Mouse (Mus musculus): ENCODE measurements at regions not wholly inside any gene's neighbourhood (a gene's known extent, or its start where the extent isn't known, plus 50 kb on each side); places are given as distances from the start of the nearest gene placed in this dataset.

GRCm38 (mm10) chr15:51574538-51575105 is 2310.1 kb upstream of the Gm7489 start:
- DNase-seq (no peak), ATAC-seq (no peak)
- Histone ChIP-seq H3K9me3 (ENCODE audit: low read length) (no peaks in the 10 kb centered on the region), H3K27ac (ENCODE audit: low read depth) (no peak overlapping the region), H3K27me3 (ENCODE audit: insufficient read depth, low read length) (no peaks in the 10 kb centered on the region), H3K36me3 (replicated peaks; ENCODE audit: insufficient read depth, low read length) (no peaks in the 10 kb centered on the region), H3K4me1 (ENCODE audit: insufficient read depth) (no peaks in the 10 kb centered on the region), H3K9ac (replicated peaks) (no peak overlapping the region), H3K4me3 (ENCODE audit: low read depth, low read length) (no peak overlapping the region), H3K4me2 (ENCODE audit: low read depth, low read length) (no peak overlapping the region)
- WGBS (ENCODE audit: insufficient replicate concordance): 48% methylated on average over 8 of the region's 8 CpGs
- no peak for TF ChIP-seq EP300 (IDR thresholded peaks at IDR 0.05; ENCODE audit: low read depth)
- no peak for TF ChIP-seq CTCF (IDR thresholded peaks at IDR 0.05; ENCODE audit: low read depth)

GRCm38 (mm10) chr15:51583636-51584035 is 2301.1 kb upstream of the Gm7489 start:
- Histone ChIP-seq H3K4me3 (ENCODE audit: low read depth, low read length) (no peak overlapping the region), H3K27me3 (ENCODE audit: insufficient read depth, low read length) (no peaks in the 10 kb centered on the region), H3K27ac (ENCODE audit: low read depth) (no peak overlapping the region), H3K4me1 (ENCODE audit: insufficient read depth) (no peaks in the 10 kb centered on the region), H3K9me3 (ENCODE audit: low read length) (no peaks in the 10 kb centered on the region), H3K36me3 (replicated peaks; ENCODE audit: insufficient read depth, low read length) (no peaks in the 10 kb centered on the region), H3K9ac (replicated peaks) (no peak overlapping the region), H3K4me2 (ENCODE audit: low read depth, low read length) (no peak overlapping the region)
- 71% methylated on average over 1 of the region's 1 CpGs for WGBS (ENCODE audit: insufficient replicate concordance)
- ATAC-seq: no peak
- TF ChIP-seq EP300 (IDR thresholded peaks at IDR 0.05; ENCODE audit: low read depth) (no peak), CTCF (IDR thresholded peaks at IDR 0.05; ENCODE audit: low read depth) (no peak)
- DNase-seq: no peak

GRCm38 (mm10) chr15:51586146-51586545 is 2298.6 kb upstream of the Gm7489 start:
- Histone ChIP-seq H3K4me1 (ENCODE audit: insufficient read depth) (no peaks in the 10 kb centered on the region), H3K27ac (ENCODE audit: low read depth) (no peak overlapping the region), H3K9me3 (ENCODE audit: low read length) (no peaks in the 10 kb centered on the region), H3K27me3 (ENCODE audit: insufficient read depth, low read length) (no peaks in the 10 kb centered on the region), H3K4me3 (ENCODE audit: low read depth, low read length) (no peak overlapping the region), H3K36me3 (replicated peaks; ENCODE audit: insufficient read depth, low read length) (no peaks in the 10 kb centered on the region), H3K4me2 (ENCODE audit: low read depth, low read length) (no peak overlapping the region), H3K9ac (replicated peaks) (no peak overlapping the region)
- no peak for ATAC-seq
- no peak for DNase-seq
- TF ChIP-seq CTCF (IDR thresholded peaks at IDR 0.05; ENCODE audit: low read depth): no peak
- no peak for TF ChIP-seq EP300 (IDR thresholded peaks at IDR 0.05; ENCODE audit: low read depth)
- 62% methylated on average over 5 of the region's 5 CpGs for WGBS (ENCODE audit: insufficient replicate concordance)

GRCm38 (mm10) chr15:51591406-51592068 is 2293.2 kb upstream of the Gm7489 start:
- DNase-seq (no peak), ATAC-seq (no peak)
- Histone ChIP-seq H3K36me3 (replicated peaks; ENCODE audit: insufficient read depth, low read length) (no peaks in the 10 kb centered on the region), H3K27ac (ENCODE audit: low read depth) (no peak overlapping the region), H3K4me1 (ENCODE audit: insufficient read depth) (no peaks in the 10 kb centered on the region), H3K4me2 (ENCODE audit: low read depth, low read length) (no peak overlapping the region; the same call in 1 of the 2 replicates), H3K4me3 (ENCODE audit: low read depth, low read length) (no peak overlapping the region), H3K9ac (replicated peaks) (no peak overlapping the region), H3K27me3 (ENCODE audit: insufficient read depth, low read length) (no peaks in the 10 kb centered on the region), H3K9me3 (ENCODE audit: low read length) (no peaks in the 10 kb centered on the region)
- no peak for TF ChIP-seq EP300 (IDR thresholded peaks at IDR 0.05; ENCODE audit: low read depth)
- no peak for TF ChIP-seq CTCF (IDR thresholded peaks at IDR 0.05; ENCODE audit: low read depth)
- WGBS (ENCODE audit: insufficient replicate concordance): 67% methylated on average over 17 of the region's 17 CpGs

- Histone ChIP-seq H3K4me3 (ENCODE audit: low read depth, low read length) (no peak overlapping the region), H3K27ac (ENCODE audit: low read depth) (no peak overlapping the region), H3K27me3 (ENCODE audit: insufficient read depth, low read length) (no peaks in the 10 kb centered on the region), H3K9me3 (ENCODE audit: low read length) (no peaks in the 10 kb centered on the region), H3K36me3 (replicated peaks; ENCODE audit: insufficient read depth, low read length) (no peaks in the 10 kb centered on the region), H3K4me1 (ENCODE audit: insufficient read depth) (no peaks in the 10 kb centered on the region), H3K9ac (replicated peaks) (no peak overlapping the region), H3K4me2 (ENCODE audit: low read depth, low read length) (no peak overlapping the region)
- ATAC-seq (no peak), DNase-seq (no peak)
- TF ChIP-seq CTCF (IDR thresholded peaks at IDR 0.05; ENCODE audit: low read depth) (no peak), EP300 (IDR thresholded peaks at IDR 0.05; ENCODE audit: low read depth) (no peak)
- WGBS (ENCODE audit: insufficient replicate concordance): 55% methylated on average over 9 of the region's 9 CpGs
These were observed 2292.7 kb upstream of the Gm7489 start for GRCm38 (mm10) chr15:51592069-51592435.

GRCm38 (mm10) chr15:51592511-51593498 is 2291.9 kb upstream of the Gm7489 start:
- ATAC-seq (no peak), DNase-seq (no peak)

More at GRCm38 (mm10) chr15:51592511-51593498, 2291.9 kb upstream of the Gm7489 start:
- Histone ChIP-seq H3K4me1 (ENCODE audit: insufficient read depth) (no peaks in the 10 kb centered on the region), H3K27me3 (ENCODE audit: insufficient read depth, low read length) (no peaks in the 10 kb centered on the region), H3K27ac (ENCODE audit: low read depth) (no peak overlapping the region), H3K9me3 (ENCODE audit: low read length) (no peaks in the 10 kb centered on the region), H3K36me3 (replicated peaks; ENCODE audit: insufficient read depth, low read length) (no peaks in the 10 kb centered on the region), H3K4me2 (ENCODE audit: low read depth, low read length) (no peak overlapping the region), H3K4me3 (ENCODE audit: low read depth, low read length) (no peak overlapping the region), H3K9ac (replicated peaks) (no peak overlapping the region)
- no peak for TF ChIP-seq CTCF (IDR thresholded peaks at IDR 0.05; ENCODE audit: low read depth)
- no peak for TF ChIP-seq EP300 (IDR thresholded peaks at IDR 0.05; ENCODE audit: low read depth)
- WGBS (ENCODE audit: insufficient replicate concordance): 68% methylated on average over 13 of the region's 13 CpGs
